Mouse (Mus musculus): ENCODE measurements around the gene Mybpc3.

Mybpc3 gene

GRCm38 (mm10) chr2:91121497-91121896, 3.6 kb downstream of the Mybpc3 start:
- DNase-seq (ENCODE audit: low spot score), result no peak

- no peak for DNase-seq (ENCODE audit: low spot score)
These were observed 5.6 kb downstream of the Mybpc3 start for GRCm38 (mm10) chr2:91123521-91123920.

GRCm38 (mm10) chr2:91125101-91125500, 7.2 kb downstream of the Mybpc3 start:
- no peak for DNase-seq (ENCODE audit: low spot score)

- no peak for DNase-seq (ENCODE audit: low spot score)
These were observed 10.8 kb downstream of the Mybpc3 start for GRCm38 (mm10) chr2:91128761-91129160.

- DNase-seq (ENCODE audit: low spot score), result no peak
These were observed 12.2 kb downstream of the Mybpc3 start for GRCm38 (mm10) chr2:91130126-91130525.

GRCm38 (mm10) chr2:91131251-91131650, 13.3 kb downstream of the Mybpc3 start:
- no peak for DNase-seq (ENCODE audit: low spot score)

- DNase-seq (ENCODE audit: low spot score), result no peak
These were observed 14.1 kb downstream of the Mybpc3 start for GRCm38 (mm10) chr2:91132035-91132434.

- DNase-seq (ENCODE audit: low spot score), result no peak
These were observed 18.8 kb downstream of the Mybpc3 start for GRCm38 (mm10) chr2:91136513-91137412.

GRCm38 (mm10) chr2:91137481-91137880, 19.5 kb downstream of the Mybpc3 start:
- DNase-seq (ENCODE audit: low spot score), result no peak

- no peak for DNase-seq (ENCODE audit: low spot score)
These were observed 21.4 kb downstream of the Mybpc3 start for GRCm38 (mm10) chr2:91139311-91139710.

- DNase-seq (ENCODE audit: low spot score), result no peak
These were observed 21.8 kb downstream of the Mybpc3 start for GRCm38 (mm10) chr2:91139764-91140163.

GRCm38 (mm10) chr2:91142920-91143319, 25.0 kb downstream of the Mybpc3 start:
- DNase-seq (ENCODE audit: low spot score), result no peak

- no peak for DNase-seq (ENCODE audit: low spot score)
These were observed 25.5 kb downstream of the Mybpc3 start for GRCm38 (mm10) chr2:91143401-91143800.

GRCm38 (mm10) chr2:91148101-91148500, 30.2 kb downstream of the Mybpc3 start:
- DNase-seq (ENCODE audit: low spot score), result no peak

- DNase-seq (ENCODE audit: low spot score), result no peak
These were observed 33.4 kb downstream of the Mybpc3 start for GRCm38 (mm10) chr2:91151331-91151730.

GRCm38 (mm10) chr2:91152885-91153377, 35.0 kb downstream of the Mybpc3 start:
- DNase-seq (ENCODE audit: low spot score), result no peak

- DNase-seq (ENCODE audit: low spot score), result no peak
These were observed 36.1 kb downstream of the Mybpc3 start for GRCm38 (mm10) chr2:91154091-91154490.

GRCm38 (mm10) chr2:91157002-91157752, 39.2 kb downstream of the Mybpc3 start:
- no peak for DNase-seq (ENCODE audit: low spot score)

GRCm38 (mm10) chr2:91160591-91160990, 42.6 kb downstream of the Mybpc3 start:
- DNase-seq (ENCODE audit: low spot score), result no peak

GRCm38 (mm10) chr2:91162952-91163351, 45.0 kb downstream of the Mybpc3 start:
- no peak for DNase-seq (ENCODE audit: low spot score)

- DNase-seq (ENCODE audit: low spot score), result no peak
These were observed 45.6 kb downstream of the Mybpc3 start for GRCm38 (mm10) chr2:91163532-91163931.

- DNase-seq (ENCODE audit: low spot score), result no peak
These were observed 47.0 kb downstream of the Mybpc3 start for GRCm38 (mm10) chr2:91164991-91165390.

GRCm38 (mm10) chr2:91167629-91168028, 49.7 kb downstream of the Mybpc3 start:
- no peak for DNase-seq (ENCODE audit: low spot score)

Measured in embryo, embryonic 10.5 days (tissue).